9 mouse cellular contexts compared by ENCODE assay signal in the genomic region with DNA sequence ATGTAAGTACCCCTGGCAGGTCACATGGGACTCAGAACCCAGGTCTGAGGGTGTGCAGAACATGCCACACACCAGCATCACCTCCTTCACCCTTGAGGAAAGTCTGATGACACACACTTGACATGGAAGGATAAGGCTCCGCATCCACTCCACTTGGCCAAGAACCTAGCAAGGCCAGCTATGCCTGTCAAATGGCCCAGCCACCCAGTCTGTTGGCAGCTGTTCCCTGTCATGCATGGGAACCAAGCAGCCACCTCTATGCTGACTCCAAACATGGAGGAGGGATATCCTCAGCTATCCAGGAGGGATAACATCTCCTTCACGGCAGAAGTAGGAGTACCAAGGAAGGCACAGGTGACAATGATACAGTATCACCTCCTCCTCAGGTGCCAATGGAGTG. TPM values are rescaled to one million over a fixed set of nuclear protein-coding genes. Genes with fewer than 3 reads are reported as not detected.
A peak's percentile ranks its signal among the peaks of the same experiment; 100 is the strongest.
DNase-seq lines count a peak whose midpoint lies in the region; ATAC-seq lines count a peak whose summit lies in the region.
"Had no signal": no experiment of that assay in that cellular context is flagged by ENCODE, and none has a peak within 500 bp of the region (broad histone marks: within the 10 kb centered on the region; RNA-seq: fewer than 3 reads in every experiment).

No protein-coding gene starts in this region.

- H3K9me3 ChIP-seq in heart, embryonic 15.5 days (replicated peaks) = no peaks in the 10 kb centered on the region
- no peaks in the 10 kb centered on the region for H3K9me3 ChIP-seq in embryonic facial prominence, embryonic 12.5 days
- no peaks in the 10 kb centered on the region for H3K9me3 ChIP-seq in hindbrain, embryonic 16.5 days (ENCODE audit: control insufficient read depth, low read length)
- H3K9me3 ChIP-seq in midbrain, embryonic 14.5 days (ENCODE audit: control insufficient read depth, low read length) = no peaks in the 10 kb centered on the region

- 84% methylated on average over 2 of the region's 2 CpGs for WGBS in heart, embryonic 15.5 days
- WGBS in embryonic facial prominence, embryonic 12.5 days = 84% methylated on average over 2 of the region's 2 CpGs
- WGBS in hindbrain, embryonic 16.5 days = 91% methylated on average over 2 of the region's 2 CpGs
- 88% methylated on average over 2 of the region's 2 CpGs for WGBS in midbrain, embryonic 14.5 days

- no peak for ATAC-seq in heart, embryonic 15.5 days (replicated peaks; ENCODE audit: insufficient number of reproducible peaks, insufficient read depth, low FRiP score, low read depth)
- ATAC-seq in embryonic facial prominence, embryonic 12.5 days (ENCODE audit: insufficient number of reproducible peaks, insufficient read depth, low FRiP score, low TSS enrichment) = no peak
- no peak for ATAC-seq in hindbrain, embryonic 16.5 days
- ATAC-seq in midbrain, embryonic 14.5 days (ENCODE audit: low FRiP score, low TSS enrichment) = no peak

- H3K4me3 ChIP-seq in heart, embryonic 15.5 days = peak overlapping the region; percentile 74
- peak overlapping the region; percentile 68 for H3K4me3 ChIP-seq in embryonic facial prominence, embryonic 12.5 days
- peak overlapping the region; percentile 66 for H3K4me3 ChIP-seq in hindbrain, embryonic 16.5 days (ENCODE audit: low read length)
- H3K4me3 ChIP-seq in midbrain, embryonic 14.5 days (replicated peaks; ENCODE audit: low read depth, low read length) = peak overlapping the region; percentile 68

- no peak overlapping the region for H3K9ac ChIP-seq in heart, embryonic 15.5 days
- H3K9ac ChIP-seq in embryonic facial prominence, embryonic 12.5 days = peak overlapping the region; percentile 80; the same call in 1 of the 2 replicates
- no peak overlapping the region for H3K9ac ChIP-seq in hindbrain, embryonic 16.5 days (ENCODE audit: low read depth, low read length)
- H3K9ac ChIP-seq in midbrain, embryonic 14.5 days (replicated peaks; ENCODE audit: low read length) = peak overlapping the region; percentile 79; the same call in 1 of the 2 replicates

- no peaks in the 10 kb centered on the region for H3K27me3 ChIP-seq in heart, embryonic 15.5 days
- no peaks in the 10 kb centered on the region for H3K27me3 ChIP-seq in embryonic facial prominence, embryonic 12.5 days
- H3K27me3 ChIP-seq in hindbrain, embryonic 16.5 days (replicated peaks; ENCODE audit: control insufficient read depth, insufficient read depth, low read length) = no peaks in the 10 kb centered on the region
- no peaks in the 10 kb centered on the region for H3K27me3 ChIP-seq in midbrain, embryonic 14.5 days (ENCODE audit: control insufficient read depth, insufficient read depth, low read length)

- peak overlapping the region; percentile 91 for H3K4me2 ChIP-seq in heart, embryonic 15.5 days
- H3K4me2 ChIP-seq in embryonic facial prominence, embryonic 12.5 days (replicated peaks) = peak overlapping the region; percentile 86
- peak overlapping the region; percentile 63 for H3K4me2 ChIP-seq in hindbrain, embryonic 16.5 days (ENCODE audit: low read length)
- H3K4me2 ChIP-seq in midbrain, embryonic 14.5 days (ENCODE audit: low read length) = peak overlapping the region; percentile 68

- peaks cover 15% of the 10 kb centered on the region for H3K4me1 ChIP-seq in heart, embryonic 15.5 days (replicated peaks)
- peaks cover 18% of the 10 kb centered on the region for H3K4me1 ChIP-seq in embryonic facial prominence, embryonic 12.5 days
- peaks cover 10% of the 10 kb centered on the region for H3K4me1 ChIP-seq in hindbrain, embryonic 16.5 days (ENCODE audit: control insufficient read depth, insufficient read depth, low read depth, low read length)
- H3K4me1 ChIP-seq in midbrain, embryonic 14.5 days (ENCODE audit: control insufficient read depth, insufficient read depth, low read length) = peaks cover 16% of the 10 kb centered on the region

- H3K27ac ChIP-seq in heart, embryonic 15.5 days = no peak overlapping the region
- H3K27ac ChIP-seq in embryonic facial prominence, embryonic 12.5 days = no peak overlapping the region
- H3K27ac ChIP-seq in hindbrain, embryonic 16.5 days (ENCODE audit: low read depth, low read length) = no peak overlapping the region
- no peak overlapping the region for H3K27ac ChIP-seq in midbrain, embryonic 14.5 days (replicated peaks; ENCODE audit: low read depth, low read length)

- DNase-seq in heart, postnatal 14 days = no peak
- DNase-seq in midbrain, embryonic 14.5 days = no peak
- DNase-seq in layer of hippocampus, postnatal 36 days = no peak
- DNase-seq in adrenal gland, postnatal 14 days = no peak
- DNase-seq in cerebellum, adult 9-10 months = no peak

- H3K36me3 ChIP-seq in heart, embryonic 15.5 days = no peaks in the 10 kb centered on the region
- no peaks in the 10 kb centered on the region for H3K36me3 ChIP-seq in embryonic facial prominence, embryonic 12.5 days
- no peaks in the 10 kb centered on the region for H3K36me3 ChIP-seq in hindbrain, embryonic 16.5 days (ENCODE audit: control insufficient read depth, insufficient read depth, low read length)
- no peaks in the 10 kb centered on the region for H3K36me3 ChIP-seq in midbrain, embryonic 14.5 days (ENCODE audit: control insufficient read depth, insufficient read depth, low read length)

- intact Hi-C loops in heart, postnatal 14 days (cut with DNase I) = loop anchor here (5.0 kb wide), 1 partner anchor 64 kb away; no protein-coding TSS in a partner anchor

RNA-seq across cellular contexts. Expression of a gene that starts 1.0 kb away (rescaled TPM):
- polyA plus RNA-seq in heart, embryonic 15.5 days (2015; fragmentation: Nextera tagmentation; extraction: Ambion mirVana) = 8.7 and 14.2 TPM in 2 replicates
- 1 to 10 TPM; 7.7 to 9.5 TPM for total RNA-seq in heart, postnatal 14 days (2021)
- polyA plus RNA-seq in embryonic facial prominence, embryonic 12.5 days (2016; fragmentation: Nextera tagmentation; extraction: Ambion mirVana) = 22.1 and 24.1 TPM in 2 replicates
- 45.9 and 55.1 TPM in 2 replicates for polyA plus RNA-seq in hindbrain, embryonic 16.5 days (2015; fragmentation: Nextera tagmentation; extraction: Ambion mirVana)
- polyA plus RNA-seq in midbrain, embryonic 14.5 days (2014; fragmentation: Nextera tagmentation; extraction: Ambion mirVana) = 43.9 and 51.7 TPM in 2 replicates
- 100 to 1,000 TPM; 181 to 187 TPM for total RNA-seq in layer of hippocampus, postnatal 36 days (2021)
- 19.4 and 20.6 TPM in 2 replicates for total RNA-seq in adrenal gland, postnatal 14 days (2021)

RNA-seq across cellular contexts. Expression of a gene that starts 38.3 kb away (rescaled TPM):
- 8.7 and 12.7 TPM in 2 replicates for polyA plus RNA-seq in heart, embryonic 15.5 days (2015; fragmentation: Nextera tagmentation; extraction: Ambion mirVana)
- total RNA-seq in heart, postnatal 14 days (2021) = 1 to 10 TPM; 5.5 to 6.9 TPM
- polyA plus RNA-seq in embryonic facial prominence, embryonic 12.5 days (2016; fragmentation: Nextera tagmentation; extraction: Ambion mirVana) = 27.7 and 29.6 TPM in 2 replicates
- polyA plus RNA-seq in hindbrain, embryonic 16.5 days (2015; fragmentation: Nextera tagmentation; extraction: Ambion mirVana) = 36.1 and 37.5 TPM in 2 replicates
- 24.2 and 27.2 TPM in 2 replicates for polyA plus RNA-seq in midbrain, embryonic 14.5 days (2014; fragmentation: Nextera tagmentation; extraction: Ambion mirVana)
- total RNA-seq in layer of hippocampus, postnatal 36 days (2021) = 10 to 100 TPM; 57.4 to 59.0 TPM
- 15.7 and 16.3 TPM in 2 replicates for total RNA-seq in adrenal gland, postnatal 14 days (2021)

RNA-seq across cellular contexts. Expression of a gene that starts 48.7 kb away (rescaled TPM):
- 0.24 and 0.96 TPM in 2 replicates for polyA plus RNA-seq in heart, embryonic 15.5 days (2015; fragmentation: Nextera tagmentation; extraction: Ambion mirVana)
- not detected for total RNA-seq in heart, postnatal 14 days (2021)
- 27.1 and 29.6 TPM in 2 replicates for polyA plus RNA-seq in embryonic facial prominence, embryonic 12.5 days (2016; fragmentation: Nextera tagmentation; extraction: Ambion mirVana)
- polyA plus RNA-seq in hindbrain, embryonic 16.5 days (2015; fragmentation: Nextera tagmentation; extraction: Ambion mirVana) = 164 and 190 TPM in 2 replicates
- 104 and 143 TPM in 2 replicates for polyA plus RNA-seq in midbrain, embryonic 14.5 days (2014; fragmentation: Nextera tagmentation; extraction: Ambion mirVana)
- total RNA-seq in layer of hippocampus, postnatal 36 days (2021) = 100 to 1,000 TPM; 312 to 335 TPM
- 4.6 and 5.6 TPM in 2 replicates for total RNA-seq in adrenal gland, postnatal 14 days (2021)
- total RNA-seq: liver, adult 2 months had no signal
- polyA plus RNA-seq: liver, adult 2 months had no signal

RNA-seq across cellular contexts. Expression of a gene that starts 54.5 kb away (rescaled TPM):
- polyA plus RNA-seq in heart, embryonic 15.5 days (2015; fragmentation: Nextera tagmentation; extraction: Ambion mirVana) = 3.8 and 11.1 TPM in 2 replicates
- total RNA-seq in heart, postnatal 14 days (2021) = under 1 TPM; 0.22 to 0.29 TPM
- 70.1 and 74.4 TPM in 2 replicates for polyA plus RNA-seq in embryonic facial prominence, embryonic 12.5 days (2016; fragmentation: Nextera tagmentation; extraction: Ambion mirVana)
- polyA plus RNA-seq in hindbrain, embryonic 16.5 days (2015; fragmentation: Nextera tagmentation; extraction: Ambion mirVana) = 9.3 and 15.5 TPM in 2 replicates
- 2.1 and 3.0 TPM in 2 replicates for polyA plus RNA-seq in midbrain, embryonic 14.5 days (2014; fragmentation: Nextera tagmentation; extraction: Ambion mirVana)
- 10 to 100 TPM; 42.9 to 45.2 TPM for total RNA-seq in layer of hippocampus, postnatal 36 days (2021)
- not detected in 2 replicates for total RNA-seq in adrenal gland, postnatal 14 days (2021)
- total RNA-seq: liver, adult 2 months had no signal
- polyA plus RNA-seq: liver, adult 2 months had no signal

Comparison
In these comparisons a context has a peak if more than half of its experiments do, and no peak if none do; other contexts are left out.
1. H3K9ac ChIP-seq: peak in embryonic facial prominence, embryonic 12.5 days (single experiment) and midbrain, embryonic 14.5 days (single experiment); none in heart, embryonic 15.5 days (single experiment) and hindbrain, embryonic 16.5 days (single experiment).
2. RNA of a gene that starts 48.7 kb away (polyA plus RNA-seq): 164 to 190 TPM in hindbrain, embryonic 16.5 days, 104 to 143 TPM in midbrain, embryonic 14.5 days and 27.1 to 29.6 TPM in embryonic facial prominence, embryonic 12.5 days; 0.24 to 0.96 TPM in heart, embryonic 15.5 days; every median in the first group is over 10 times any median in the second.
3. Peak in every context shown above with its lines, with median percentiles within 50 percentile points of each other: H3K4me2 ChIP-seq and H3K4me3 ChIP-seq.